Mouse (Mus musculus) ovary, adult 18-20 months (tissue): ENCODE results near the gene Tdg.
A peak's percentile ranks its signal among the peaks of the same experiment; 100 is the strongest.
"Not testable (repeated sequence)": the region's sequence is repeated elsewhere in the genome, so short reads cannot be mapped to it uniquely, and the experiment has no call there.

ENCODE experiments used
- DNase-seq: peaks from one replicate; pipeline ENCODE4 v3.0.0; 2022; ENCODE audit warnings: low spot score, mixed read lengths

The Tdg gene

GRCm38 (mm10) chr10:82629586-82630255 is at the start of gene Tdg:
TSS of gene Tdg (plus strand) at chr10:82629828.
- peak; percentile 91 for DNase-seq

GRCm38 (mm10) chr10:82589673-82590072 is 40.0 kb upstream of the Tdg start:
- DNase-seq = not testable (repeated sequence)

GRCm38 (mm10) chr10:82594421-82594820 is 35.2 kb upstream of the Tdg start:
- DNase-seq = not testable (repeated sequence)

- DNase-seq = no peak
Observed at GRCm38 (mm10) chr10:82622235-82622634, 7.4 kb upstream of the Tdg start.

- DNase-seq = peak; percentile 83
Observed at GRCm38 (mm10) chr10:82622671-82623552, 6.7 kb upstream of the Tdg start, which contains the start of gene 1190007I07Rik. TSS of gene 1190007I07Rik (minus strand) at chr10:82623228.

- not testable (repeated sequence) for DNase-seq
Observed at GRCm38 (mm10) chr10:82623553-82623932, 6.1 kb upstream of the Tdg start.

- DNase-seq = no peak
Observed at GRCm38 (mm10) chr10:82629111-82629585, 480 bp upstream of the Tdg start.

- no peak for DNase-seq
Observed at GRCm38 (mm10) chr10:82630497-82630896, 869 bp downstream of the Tdg start.

GRCm38 (mm10) chr10:82631133-82631532 is 1.5 kb downstream of the Tdg start:
- DNase-seq = no peak

- DNase-seq = no peak
Observed at GRCm38 (mm10) chr10:82632496-82633280, 3.1 kb downstream of the Tdg start.

GRCm38 (mm10) chr10:82634348-82634747 is 4.7 kb downstream of the Tdg start:
- no peak for DNase-seq

GRCm38 (mm10) chr10:82636321-82636720 is 6.7 kb downstream of the Tdg start:
- no peak for DNase-seq

- DNase-seq = no peak
Observed at GRCm38 (mm10) chr10:82639032-82639698, 9.5 kb downstream of the Tdg start.

GRCm38 (mm10) chr10:82641481-82641880 is 11.9 kb downstream of the Tdg start:
- DNase-seq = no peak

GRCm38 (mm10) chr10:82646083-82646482 is 16.5 kb downstream of the Tdg start:
- DNase-seq = no peak

- DNase-seq = no peak
Observed at GRCm38 (mm10) chr10:82647205-82647811, 17.7 kb downstream of the Tdg start.

- no peak for DNase-seq
Observed at GRCm38 (mm10) chr10:82651221-82651620, 21.6 kb downstream of the Tdg start.

- no peak for DNase-seq
Observed at GRCm38 (mm10) chr10:82652625-82653024, 23.0 kb downstream of the Tdg start.

GRCm38 (mm10) chr10:82654581-82654980 is 25.0 kb downstream of the Tdg start:
- DNase-seq = no peak

- DNase-seq = no peak
Observed at GRCm38 (mm10) chr10:82661820-82662219, 32.2 kb downstream of the Tdg start.
